Mouse (Mus musculus): ENCODE measurements around the gene Zfp668.

DNA sequence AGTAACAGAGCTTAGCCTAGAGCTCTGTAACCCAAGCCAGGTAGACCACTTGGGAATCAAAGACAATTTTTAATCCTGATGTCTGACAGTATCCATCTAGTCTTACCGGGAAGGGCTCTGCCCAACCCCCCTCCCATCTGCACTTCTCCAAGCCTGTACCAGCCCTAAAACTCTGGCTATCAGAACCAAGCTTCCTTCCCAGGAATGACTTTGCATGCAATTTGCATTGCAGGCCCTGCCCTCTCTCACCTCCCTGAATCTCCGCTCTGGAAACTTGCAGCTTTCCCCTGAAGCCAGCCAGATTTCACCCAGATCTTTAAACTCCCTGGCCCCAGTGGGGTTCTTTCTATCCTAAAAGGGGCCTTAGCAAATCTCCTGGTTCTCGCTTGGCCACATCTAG is 11.2 kb upstream of the Zfp668 start:
- TF ChIP-seq CTCF (IDR thresholded peaks at IDR 0.05; ENCODE audit: borderline replicate concordance, extremely low read depth, insufficient read depth, insufficient read length) (no peak), POLR2A (IDR thresholded peaks at IDR 0.05; ENCODE audit: borderline replicate concordance, extremely low read depth, insufficient read depth, insufficient read length, poor library complexity, severe bottlenecking) (no peak)

Data from brain, embryonic 14.5 days (tissue).